Mouse (Mus musculus): ENCODE data around the gene Cpne2. TPM values are rescaled to one million over a fixed set of nuclear protein-coding genes. Genes with fewer than 3 reads are reported as not detected.

Cpne2 gene
- total and polyA plus RNA-seq, 2 experiments from 2014 or later = 58.3 to 68.8 TPM

DNA sequence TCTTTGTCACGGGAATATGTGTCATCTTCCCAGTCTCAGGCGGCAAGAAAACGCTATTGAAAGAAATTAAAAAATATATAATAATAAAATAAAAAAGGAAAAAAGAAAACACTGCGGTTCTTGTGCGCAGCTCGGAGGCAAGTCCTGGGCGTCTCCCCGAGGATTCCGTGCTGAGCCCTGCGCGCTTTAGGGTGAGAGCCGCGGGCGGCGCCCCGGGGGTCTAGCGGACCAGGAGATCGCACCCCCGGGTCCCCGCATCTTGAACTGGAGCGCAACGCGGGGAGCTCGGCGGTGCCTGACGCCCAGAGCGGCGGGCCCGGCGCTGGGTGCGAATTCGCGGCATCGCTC lies 291 bp upstream of the Cpne2 start:
- DNase-seq (no peak), ATAC-seq (peak; percentile 30)
- Histone ChIP-seq H3K27ac (ENCODE audit: low read depth, low read length) (peak overlapping the region; percentile 74), H3K36me3 (ENCODE audit: insufficient read depth) (no peaks in the 10 kb centered on the region), H3K4me3 (ENCODE audit: low read depth, low read length) (peak overlapping the region; percentile 63), H3K27me3 (ENCODE audit: insufficient read depth, low read length) (no peaks in the 10 kb centered on the region), H3K4me1 (ENCODE audit: insufficient read depth) (peaks cover 6% of the 10 kb centered on the region; the same call in 1 of the 2 replicates), H3K9me3 (ENCODE audit: low read length) (no peaks in the 10 kb centered on the region), H3K9ac (peak overlapping the region; percentile 77), H3K4me2 (ENCODE audit: low read depth) (peak overlapping the region; percentile 92)
- under 1% methylated on average over 33 of the region's 34 CpGs for WGBS
- TF ChIP-seq CTCF (IDR thresholded peaks at IDR 0.05; ENCODE audit: low read depth) = no peak

GRCm38 (mm10) chr8:94534612-94535011 lies 1.8 kb downstream of the Cpne2 start:
- H3K27ac ChIP-seq (ENCODE audit: low read depth, low read length) = no peak overlapping the region
- no peaks in the 10 kb centered on the region for H3K36me3 ChIP-seq (ENCODE audit: insufficient read depth)
- WGBS = 28% methylated on average over 4 of the region's 4 CpGs
- peak overlapping the region; percentile 92; the same call in 1 of the 2 replicates for H3K4me2 ChIP-seq (ENCODE audit: low read depth)
- ATAC-seq (no peak), DNase-seq (no peak)
- H3K4me1 ChIP-seq (ENCODE audit: insufficient read depth) = peaks cover 6% of the 10 kb centered on the region; the same call in 1 of the 2 replicates
- no peak overlapping the region for H3K9ac ChIP-seq
- TF ChIP-seq CTCF (IDR thresholded peaks at IDR 0.05; ENCODE audit: low read depth) = no peak
- H3K9me3 ChIP-seq (ENCODE audit: low read length) = no peaks in the 10 kb centered on the region
- no peaks in the 10 kb centered on the region for H3K27me3 ChIP-seq (ENCODE audit: insufficient read depth, low read length)
- H3K4me3 ChIP-seq (ENCODE audit: low read depth, low read length) = no peak overlapping the region

- Histone ChIP-seq H3K9ac (peak overlapping the region; percentile 28; the same call in 1 of the 2 replicates), H3K36me3 (ENCODE audit: insufficient read depth) (no peaks in the 10 kb centered on the region), H3K4me1 (ENCODE audit: insufficient read depth) (peaks cover 6% of the 10 kb centered on the region; the same call in 1 of the 2 replicates), H3K4me2 (ENCODE audit: low read depth) (no peak overlapping the region), H3K9me3 (ENCODE audit: low read length) (no peaks in the 10 kb centered on the region), H3K4me3 (ENCODE audit: low read depth, low read length) (no peak overlapping the region), H3K27ac (ENCODE audit: low read depth, low read length) (no peak overlapping the region), H3K27me3 (ENCODE audit: insufficient read depth, low read length) (no peaks in the 10 kb centered on the region)
- no peak for DNase-seq
- WGBS = 64% methylated on average over 7 of the region's 7 CpGs
- no peak for ATAC-seq
- no peak for TF ChIP-seq CTCF (IDR thresholded peaks at IDR 0.05; ENCODE audit: low read depth)
Measured at GRCm38 (mm10) chr8:94535631-94536030, 2.8 kb downstream of the Cpne2 start.

DNA sequence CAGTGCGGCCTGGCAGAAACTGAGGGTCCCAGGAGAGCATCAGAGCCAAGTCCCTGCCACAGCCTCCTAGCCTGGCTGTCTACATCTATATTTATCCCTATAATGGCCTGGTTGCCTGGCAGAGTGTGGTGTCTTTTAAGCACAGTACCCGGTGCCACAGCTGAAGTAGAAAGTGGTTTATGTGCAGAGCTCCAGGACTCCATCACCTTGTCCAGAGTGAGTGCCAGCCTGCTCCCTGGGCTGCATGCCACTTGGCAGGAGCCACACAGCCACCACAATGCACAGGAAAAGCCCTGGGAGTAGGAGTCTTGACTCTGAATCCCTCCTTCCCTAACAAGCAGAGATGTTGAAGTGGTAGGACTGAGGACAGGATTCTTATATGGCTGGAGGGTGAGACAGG lies 4.7 kb downstream of the Cpne2 start:
- H3K27me3 ChIP-seq (ENCODE audit: insufficient read depth, low read length) = no peaks in the 10 kb centered on the region
- 45% methylated on average over 2 of the region's 2 CpGs for WGBS
- no peak overlapping the region for H3K9ac ChIP-seq
- TF ChIP-seq CTCF (IDR thresholded peaks at IDR 0.05; ENCODE audit: low read depth) = no peak
- ATAC-seq = no peak
- no peak overlapping the region for H3K4me2 ChIP-seq (ENCODE audit: low read depth)
- H3K36me3 ChIP-seq (ENCODE audit: insufficient read depth) = no peaks in the 10 kb centered on the region
- no peak overlapping the region for H3K4me3 ChIP-seq (ENCODE audit: low read depth, low read length)
- peak; percentile 27 for DNase-seq
- H3K9me3 ChIP-seq (ENCODE audit: low read length) = no peaks in the 10 kb centered on the region
- H3K27ac ChIP-seq (ENCODE audit: low read depth, low read length) = no peak overlapping the region
- peaks cover 6% of the 10 kb centered on the region; the same call in 1 of the 2 replicates for H3K4me1 ChIP-seq (ENCODE audit: insufficient read depth)

DNA sequence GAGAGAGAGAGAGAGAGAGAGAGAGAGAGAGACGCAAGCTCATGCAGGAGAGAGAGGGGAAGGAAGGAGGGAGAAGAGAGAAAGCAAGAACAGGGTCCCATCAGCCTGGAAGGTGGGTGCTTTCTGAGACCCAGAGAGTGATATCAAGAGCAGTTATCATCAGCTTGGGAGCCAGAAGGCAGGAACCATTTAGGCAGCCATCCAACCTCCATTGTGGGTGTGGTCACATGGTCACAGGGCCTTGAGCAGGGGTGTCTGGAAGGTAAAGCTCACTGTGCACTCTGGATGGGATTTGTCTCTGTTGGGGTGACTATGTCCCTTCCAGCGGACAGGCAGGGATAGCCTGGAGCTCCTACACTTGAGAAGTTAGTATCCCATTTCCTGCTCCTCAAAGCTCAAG lies 7.2 kb downstream of the Cpne2 start:
- ATAC-seq (no peak), DNase-seq (no peak)
- Histone ChIP-seq H3K4me2 (ENCODE audit: low read depth) (no peak overlapping the region), H3K36me3 (ENCODE audit: insufficient read depth) (no peaks in the 10 kb centered on the region), H3K27me3 (ENCODE audit: insufficient read depth, low read length) (no peaks in the 10 kb centered on the region), H3K9me3 (ENCODE audit: low read length) (no peaks in the 10 kb centered on the region), H3K9ac (no peak overlapping the region), H3K4me1 (ENCODE audit: insufficient read depth) (peaks cover 6% of the 10 kb centered on the region; the same call in 1 of the 2 replicates), H3K4me3 (ENCODE audit: low read depth, low read length) (no peak overlapping the region), H3K27ac (ENCODE audit: low read depth, low read length) (no peak overlapping the region)
- 96% methylated on average over 2 of the region's 2 CpGs for WGBS
- no peak for TF ChIP-seq CTCF (IDR thresholded peaks at IDR 0.05; ENCODE audit: low read depth)

GRCm38 (mm10) chr8:94540889-94541795 lies 8.4 kb downstream of the Cpne2 start:
- Histone ChIP-seq H3K4me3 (ENCODE audit: low read depth, low read length) (no peak overlapping the region), H3K9ac (no peak overlapping the region), H3K9me3 (ENCODE audit: low read length) (no peaks in the 10 kb centered on the region), H3K4me2 (ENCODE audit: low read depth) (no peak overlapping the region), H3K27ac (ENCODE audit: low read depth, low read length) (no peak overlapping the region), H3K27me3 (ENCODE audit: insufficient read depth, low read length) (no peaks in the 10 kb centered on the region), H3K36me3 (ENCODE audit: insufficient read depth) (no peaks in the 10 kb centered on the region), H3K4me1 (ENCODE audit: insufficient read depth) (no peaks in the 10 kb centered on the region)
- 63% methylated on average over 18 of the region's 18 CpGs for WGBS
- ATAC-seq (0 out of 2 replicates have a peak, but pooled peaks have one; percentile 19), DNase-seq (no peak)
- TF ChIP-seq CTCF (IDR thresholded peaks at IDR 0.05; ENCODE audit: low read depth) = no peak

- ATAC-seq (no peak), DNase-seq (no peak)
- H3K9ac ChIP-seq = no peak overlapping the region
- no peaks in the 10 kb centered on the region; the same call in 1 of the 2 replicates for H3K36me3 ChIP-seq (ENCODE audit: insufficient read depth)
- no peaks in the 10 kb centered on the region for H3K9me3 ChIP-seq (ENCODE audit: low read length)
- WGBS = 81% methylated on average over 8 of the region's 8 CpGs
- H3K27ac ChIP-seq (ENCODE audit: low read depth, low read length) = no peak overlapping the region
- no peak for TF ChIP-seq CTCF (IDR thresholded peaks at IDR 0.05; ENCODE audit: low read depth)
- H3K4me1 ChIP-seq (ENCODE audit: insufficient read depth) = no peaks in the 10 kb centered on the region
- H3K4me2 ChIP-seq (ENCODE audit: low read depth) = no peak overlapping the region
- H3K27me3 ChIP-seq (ENCODE audit: insufficient read depth, low read length) = no peaks in the 10 kb centered on the region
- no peak overlapping the region for H3K4me3 ChIP-seq (ENCODE audit: low read depth, low read length)
Measured at GRCm38 (mm10) chr8:94543981-94544380, 11.2 kb downstream of the Cpne2 start.
